Mouse (Mus musculus) mouse embryonic stem cell (cell line): ENCODE data around the gene Gm8882.
"Not testable (repeated sequence)": the region's sequence is repeated elsewhere in the genome, so short reads cannot be mapped to it uniquely, and the experiment has no call there.

Experiments
- in situ Hi-C, 2 experiments: fragments of 300-500 bp; cut with MboI; formaldehyde crosslinking; loops; 1 replicate in 1 of 2; 3 replicates in 1 of 2; pipeline ENCODE4 v1.14.3; 2019 to 2020; ENCODE audit warnings: low sequenced_read_pairs in 2 of 2, low pct_unique_long_range_greater_than_20kb in 1 of 2, mixed read lengths in 1 of 2; ENCODE audit not compliant: unreplicated experiment in 1 of 2

Gm8882 gene

GRCm38 (mm10) chr6:132364034-132364433, at the start of gene Gm8882:
TSS of gene Gm8882 (minus strand) at chr6:132364134.
- in situ Hi-C loops = not testable (repeated sequence)

- in situ Hi-C loops = not testable (repeated sequence)
Measured at GRCm38 (mm10) chr6:132314657-132315056, 49.3 kb downstream of the Gm8882 start, which contains the start of gene Prpmp5. TSS of gene Prpmp5 (minus strand) at chr6:132314757.
